Mouse (Mus musculus) lung, embryonic 15.5 days (tissue): ENCODE results near the gene Rps28. TPM values are rescaled to one million over a fixed set of nuclear protein-coding genes. Genes with fewer than 3 reads are reported as not detected.
"Not testable (repeated sequence)": the region's sequence is repeated elsewhere in the genome, so short reads cannot be mapped to it uniquely, and the experiment has no call there.

Experiments
- ATAC-seq: fragments of 200-750 bp; cut with Nextera tagmentation; 2 replicates; pipeline ENCODE4 v1.8.0; 2017; ENCODE audit warnings: moderate number of reproducible peaks, borderline replicate concordance; ENCODE audit not compliant: low FRiP score, low TSS enrichment; ENCODE audit errors: extremely low read depth
- H3K27ac ChIP-seq: fragments of 300-500 bp; sonication (generic); 2 replicates; pipeline ENCODE4 v1.5.1; 2015; ENCODE audit warnings: moderate library complexity, mild to moderate bottlenecking, inconsistent platforms
- H3K27me3 ChIP-seq: fragments of 300-500 bp; sonication (generic); 2 replicates; pipeline ENCODE4 v1.6.1; 2015; ENCODE audit warnings: inconsistent platforms
- H3K36me3 ChIP-seq: fragments of 300-500 bp; sonication (generic); 2 replicates; pipeline ENCODE4 v1.6.1; 2015; ENCODE audit warnings: inconsistent platforms
- H3K4me1 ChIP-seq: fragments of 300-500 bp; sonication (generic); 2 replicates; pipeline ENCODE4 v1.6.1; 2015; ENCODE audit warnings: inconsistent platforms
- H3K4me2 ChIP-seq: fragments of 300-500 bp; sonication (generic); 2 replicates; pipeline ENCODE4 v1.6.1; 2015; ENCODE audit warnings: inconsistent platforms, mild to moderate bottlenecking, moderate library complexity
- H3K4me3 ChIP-seq: fragments of 300-500 bp; sonication (generic); 2 replicates; pipeline ENCODE4 v1.5.1; 2015; ENCODE audit warnings: mild to moderate bottlenecking, inconsistent platforms
- H3K9ac ChIP-seq: fragments of 300-500 bp; sonication (generic); 2 replicates; pipeline ENCODE4 v1.6.1; 2015; ENCODE audit warnings: inconsistent platforms
- H3K9me3 ChIP-seq: fragments of 300-500 bp; sonication (generic); 2 replicates; pipeline ENCODE4 v1.6.1; 2016; ENCODE audit warnings: inconsistent platforms
- WGBS: fragments of 180-500 bp; shearing (Covaris S2); methylation state at CpG from one replicate; pipeline ENCODE4 v1.1.7; 2015; 5-methylcytosine and 5-hydroxymethylcytosine counted together
- polyA plus RNA-seq: library from polyadenylated mRNA; unstranded; fragments of >200 nt; fragmentation: Nextera tagmentation; extraction: Ambion mirVana; gene quantifications from 2 replicates; pipeline ENCODE4 v1.2.1, GENCODE M21; 2015

The Rps28 gene
- polyA plus RNA-seq, 1 experiment from 2014 or later: 885 TPM

- Histone ChIP-seq H3K9ac (peak overlapping the region; percentile 69; the same call in 1 of the 2 replicates), H3K4me3 (peak overlapping the region; percentile 67), H3K4me1 (peaks cover 50% of the 10 kb centered on the region), H3K27me3 (no peaks in the 10 kb centered on the region), H3K4me2 (peak overlapping the region; percentile 61), H3K9me3 (no peaks in the 10 kb centered on the region), H3K36me3 (peaks cover 41% of the 10 kb centered on the region), H3K27ac (no peak overlapping the region)
- 81% methylated on average over 8 of the region's 8 CpGs for WGBS
- ATAC-seq: no peak
Measured at GRCm38 (mm10) chr17:33825462-33825861, 1.1 kb upstream of the Rps28 start.

GRCm38 (mm10) chr17:33824997-33825330 lies 602 bp upstream of the Rps28 start:
- H3K4me2 ChIP-seq: peak overlapping the region; percentile 61
- peaks cover 41% of the 10 kb centered on the region for H3K36me3 ChIP-seq
- H3K27me3 ChIP-seq, H3K9me3 ChIP-seq, ATAC-seq: not testable (repeated sequence)
- H3K4me1 ChIP-seq: peaks cover 50% of the 10 kb centered on the region
- H3K4me3 ChIP-seq: peak overlapping the region; percentile 67
- peak overlapping the region; percentile 69 for H3K9ac ChIP-seq
- WGBS: 5% methylated on average over 6 of the region's 6 CpGs
- H3K27ac ChIP-seq: peak overlapping the region; percentile 85

GRCm38 (mm10) chr17:33823171-33823570 lies 1.2 kb downstream of the Rps28 start:
- not testable (repeated sequence) for ATAC-seq, H3K27me3 ChIP-seq, H3K9me3 ChIP-seq, H3K27ac ChIP-seq
- H3K36me3 ChIP-seq: peaks cover 44% of the 10 kb centered on the region
- peak overlapping the region; percentile 69 for H3K9ac ChIP-seq
- peaks cover 43% of the 10 kb centered on the region for H3K4me1 ChIP-seq
- H3K4me2 ChIP-seq: peak overlapping the region; percentile 84
- H3K4me3 ChIP-seq: peak overlapping the region; percentile 67
- 70% methylated on average over 8 of the region's 8 CpGs for WGBS

- peaks cover 44% of the 10 kb centered on the region for H3K36me3 ChIP-seq
- no peaks in the 10 kb centered on the region for H3K27me3 ChIP-seq
- no peak overlapping the region for H3K4me3 ChIP-seq
- H3K4me2 ChIP-seq: peak overlapping the region; percentile 84
- 66% methylated on average over 1 of the region's 1 CpGs for WGBS
- no peak for ATAC-seq
- no peaks in the 10 kb centered on the region for H3K9me3 ChIP-seq
- H3K27ac ChIP-seq: no peak overlapping the region
- no peak overlapping the region; the same call in 1 of the 2 replicates for H3K9ac ChIP-seq
- peaks cover 44% of the 10 kb centered on the region for H3K4me1 ChIP-seq
Measured at GRCm38 (mm10) chr17:33822436-33822959, 1.9 kb downstream of the Rps28 start.

GRCm38 (mm10) chr17:33817969-33818643 lies 6.3 kb downstream of the Rps28 start:
- Histone ChIP-seq H3K4me3 (peak overlapping the region; percentile 59), H3K4me2 (peak overlapping the region; percentile 86), H3K9ac (peak overlapping the region; percentile 65), H3K9me3 (no peaks in the 10 kb centered on the region), H3K27me3 (no peaks in the 10 kb centered on the region), H3K4me1 (peaks cover 42% of the 10 kb centered on the region), H3K27ac (peak overlapping the region; percentile 97), H3K36me3 (peaks cover 44% of the 10 kb centered on the region)
- peak; percentile 23 for ATAC-seq
- WGBS: 17% methylated on average over 33 of the region's 33 CpGs

GRCm38 (mm10) chr17:33817184-33817968 lies 7.0 kb downstream of the Rps28 start:
- peak; percentile 97 for ATAC-seq
- Histone ChIP-seq H3K4me1 (peaks cover 42% of the 10 kb centered on the region), H3K27me3 (no peaks in the 10 kb centered on the region), H3K9me3 (no peaks in the 10 kb centered on the region), H3K27ac (peak overlapping the region; percentile 97), H3K4me2 (peak overlapping the region; percentile 86), H3K36me3 (peaks cover 39% of the 10 kb centered on the region), H3K4me3 (peak overlapping the region; percentile 59), H3K9ac (peak overlapping the region; percentile 69)
- under 1% methylated on average over 89 of the region's 89 CpGs for WGBS

GRCm38 (mm10) chr17:33816612-33817011 lies 7.8 kb downstream of the Rps28 start:
- peaks cover 44% of the 10 kb centered on the region for H3K4me1 ChIP-seq
- H3K4me3 ChIP-seq: peak overlapping the region; percentile 59
- no peaks in the 10 kb centered on the region for H3K9me3 ChIP-seq
- 25% methylated on average over 5 of the region's 5 CpGs for WGBS
- peak overlapping the region; percentile 97 for H3K27ac ChIP-seq
- ATAC-seq: no peak
- H3K36me3 ChIP-seq: peaks cover 32% of the 10 kb centered on the region
- peak overlapping the region; percentile 86 for H3K4me2 ChIP-seq
- H3K27me3 ChIP-seq: no peaks in the 10 kb centered on the region
- peak overlapping the region; percentile 69 for H3K9ac ChIP-seq

- 90% methylated on average over 5 of the region's 6 CpGs for WGBS
- peaks cover 54% of the 10 kb centered on the region for H3K4me1 ChIP-seq
- H3K4me2 ChIP-seq: no peak overlapping the region
- no peak overlapping the region for H3K4me3 ChIP-seq
- no peaks in the 10 kb centered on the region for H3K9me3 ChIP-seq
- peaks cover 20% of the 10 kb centered on the region for H3K36me3 ChIP-seq
- no peak overlapping the region for H3K27ac ChIP-seq
- no peaks in the 10 kb centered on the region for H3K27me3 ChIP-seq
- ATAC-seq: no peak
- H3K9ac ChIP-seq: no peak overlapping the region
Measured at GRCm38 (mm10) chr17:33815399-33815798, 9.0 kb downstream of the Rps28 start.

- peak overlapping the region; percentile 65 for H3K27ac ChIP-seq
- H3K9me3 ChIP-seq: no peaks in the 10 kb centered on the region
- H3K27me3 ChIP-seq: no peaks in the 10 kb centered on the region
- H3K36me3 ChIP-seq: no peaks in the 10 kb centered on the region
- H3K9ac ChIP-seq: 0 out of 2 replicates have a peak overlapping the region, but pooled peaks have one; percentile 16
- 36% methylated on average over 4 of the region's 4 CpGs for WGBS
- ATAC-seq: no peak
- H3K4me2 ChIP-seq: peak overlapping the region; percentile 90
- H3K4me1 ChIP-seq: peaks cover 48% of the 10 kb centered on the region
- H3K4me3 ChIP-seq: peak overlapping the region; percentile 6
Measured at GRCm38 (mm10) chr17:33812990-33813389, 11.4 kb downstream of the Rps28 start.

- ATAC-seq: no peak
- Histone ChIP-seq H3K4me1 (peaks cover 45% of the 10 kb centered on the region), H3K4me3 (peak overlapping the region; percentile 6), H3K27ac (peak overlapping the region; percentile 65), H3K4me2 (peak overlapping the region; percentile 90), H3K9me3 (no peaks in the 10 kb centered on the region), H3K36me3 (no peaks in the 10 kb centered on the region), H3K9ac (no peak overlapping the region), H3K27me3 (no peaks in the 10 kb centered on the region)
- 14% methylated on average over 3 of the region's 3 CpGs for WGBS
Measured at GRCm38 (mm10) chr17:33812475-33812874, 11.9 kb downstream of the Rps28 start.

GRCm38 (mm10) chr17:33811142-33811516 lies 13.2 kb downstream of the Rps28 start:
- ATAC-seq: no peak
- peak overlapping the region; percentile 60 for H3K4me3 ChIP-seq
- H3K27me3 ChIP-seq: no peaks in the 10 kb centered on the region
- H3K27ac ChIP-seq: peak overlapping the region; percentile 51; the same call in 1 of the 2 replicates
- no peaks in the 10 kb centered on the region for H3K9me3 ChIP-seq
- H3K4me2 ChIP-seq: peak overlapping the region; percentile 90
- H3K9ac ChIP-seq: peak overlapping the region; percentile 57; the same call in 1 of the 2 replicates
- no peaks in the 10 kb centered on the region for H3K36me3 ChIP-seq
- peaks cover 35% of the 10 kb centered on the region for H3K4me1 ChIP-seq
- 11% methylated on average over 7 of the region's 7 CpGs for WGBS
